Mouse (Mus musculus) brain, embryonic 14.5 days (tissue): ENCODE results near the gene Ush2a.

Experiments
- CTCF ChIP-seq: fragments of 200-500 bp; IDR thresholded peaks from 2 replicates; pipeline ENCODE4 v1.5.1; 2012; ENCODE audit warnings: inconsistent platforms, mild to moderate bottlenecking, moderate library complexity, borderline replicate concordance; ENCODE audit not compliant: insufficient read depth, insufficient read length; ENCODE audit errors: extremely low read depth
- POLR2A ChIP-seq: fragments of 200-500 bp; IDR thresholded peaks from 2 replicates; pipeline ENCODE4 v1.6.1; 2012; ENCODE audit warnings: mild to moderate bottlenecking, inconsistent platforms, borderline replicate concordance; ENCODE audit not compliant: poor library complexity, insufficient read depth, insufficient read length, severe bottlenecking; ENCODE audit errors: extremely low read depth

DNA sequence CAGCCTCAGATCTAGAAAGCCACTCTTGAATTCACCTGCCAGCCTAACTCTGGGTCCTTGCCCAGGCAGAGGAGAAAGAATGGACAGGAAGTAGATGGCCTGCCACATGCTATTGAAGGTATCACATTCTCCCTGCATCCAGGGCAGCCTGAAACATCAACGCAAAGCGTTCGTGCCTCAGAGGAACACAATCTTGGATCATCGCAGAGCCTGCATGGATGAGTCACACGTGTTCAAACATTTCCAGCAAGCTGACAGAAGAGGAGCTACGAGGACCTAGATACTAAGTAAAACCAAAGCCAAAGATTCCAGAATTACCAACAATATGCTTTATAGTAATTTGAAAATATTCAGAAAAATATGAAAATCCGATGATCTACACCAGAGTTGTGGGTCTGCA, 4.3 kb upstream of the Ush2a start:
- TF ChIP-seq CTCF (no peak), POLR2A (no peak)
